Mouse (Mus musculus): ENCODE data around the gene Tesc. TPM values are rescaled to one million over a fixed set of nuclear protein-coding genes. Genes with fewer than 3 reads are reported as not detected.

The Tesc gene
- polyA plus RNA-seq, 1 experiment = 48.4 TPM

- no peaks in the 10 kb centered on the region for H3K36me3 ChIP-seq (ENCODE audit: control insufficient read depth, insufficient read depth, low read length)
- no peaks in the 10 kb centered on the region for H3K27me3 ChIP-seq (ENCODE audit: control insufficient read depth, insufficient read depth, low read length)
- peak; percentile 96 for TF ChIP-seq CTCF (IDR thresholded peaks at IDR 0.05; ENCODE audit: borderline replicate concordance, control insufficient read depth, extremely low read depth, insufficient read depth, low read length, poor library complexity)
- TF ChIP-seq POLR2A (IDR thresholded peaks at IDR 0.05; ENCODE audit: control insufficient read depth, extremely low read depth, insufficient read depth, low read length, poor library complexity) = no peak
- DNase-seq = peak; percentile 83
- H3K27ac ChIP-seq (ENCODE audit: control insufficient read depth, insufficient read depth, low read length) = no peak overlapping the region
- H3K4me1 ChIP-seq (replicated peaks; ENCODE audit: control insufficient read depth, insufficient read depth, low read length) = no peaks in the 10 kb centered on the region
- WGBS = 41% methylated on average over 9 of the region's 9 CpGs
- no peak overlapping the region for H3K4me3 ChIP-seq (ENCODE audit: control insufficient read depth, insufficient read depth, low read length)
Observed at GRCm38 (mm10) chr5:118069315-118069714, 41.8 kb downstream of the Tesc start.

GRCm38 (mm10) chr5:118071766-118072165, 44.2 kb downstream of the Tesc start:
- H3K4me3 ChIP-seq (ENCODE audit: control insufficient read depth, insufficient read depth, low read length) = no peak overlapping the region
- no peaks in the 10 kb centered on the region for H3K36me3 ChIP-seq (ENCODE audit: control insufficient read depth, insufficient read depth, low read length)
- H3K27ac ChIP-seq (ENCODE audit: control insufficient read depth, insufficient read depth, low read length) = no peak overlapping the region
- WGBS = 95% methylated on average over 5 of the region's 5 CpGs
- H3K4me1 ChIP-seq (replicated peaks; ENCODE audit: control insufficient read depth, insufficient read depth, low read length) = peaks cover 9% of the 10 kb centered on the region
- H3K27me3 ChIP-seq (ENCODE audit: control insufficient read depth, insufficient read depth, low read length) = no peaks in the 10 kb centered on the region
- TF ChIP-seq POLR2A (IDR thresholded peaks at IDR 0.05; ENCODE audit: control insufficient read depth, extremely low read depth, insufficient read depth, low read length, poor library complexity) (no peak), CTCF (IDR thresholded peaks at IDR 0.05; ENCODE audit: borderline replicate concordance, control insufficient read depth, extremely low read depth, insufficient read depth, low read length, poor library complexity) (no peak)
- DNase-seq = no peak

- peaks cover 21% of the 10 kb centered on the region for H3K4me1 ChIP-seq (replicated peaks; ENCODE audit: control insufficient read depth, insufficient read depth, low read length)
- no peaks in the 10 kb centered on the region for H3K27me3 ChIP-seq (ENCODE audit: control insufficient read depth, insufficient read depth, low read length)
- 96% methylated on average over 15 of the region's 15 CpGs for WGBS
- no peak overlapping the region for H3K27ac ChIP-seq (ENCODE audit: control insufficient read depth, insufficient read depth, low read length)
- H3K4me3 ChIP-seq (ENCODE audit: control insufficient read depth, insufficient read depth, low read length) = no peak overlapping the region
- DNase-seq = no peak
- H3K36me3 ChIP-seq (ENCODE audit: control insufficient read depth, insufficient read depth, low read length) = no peaks in the 10 kb centered on the region
- no peak for TF ChIP-seq CTCF (IDR thresholded peaks at IDR 0.05; ENCODE audit: borderline replicate concordance, control insufficient read depth, extremely low read depth, insufficient read depth, low read length, poor library complexity)
- no peak for TF ChIP-seq POLR2A (IDR thresholded peaks at IDR 0.05; ENCODE audit: control insufficient read depth, extremely low read depth, insufficient read depth, low read length, poor library complexity)
Observed at GRCm38 (mm10) chr5:118073213-118073773, 45.8 kb downstream of the Tesc start.

GRCm38 (mm10) chr5:118076721-118077592, 49.4 kb downstream of the Tesc start:
- H3K27ac ChIP-seq (ENCODE audit: control insufficient read depth, insufficient read depth, low read length) = no peak overlapping the region
- WGBS = 93% methylated on average over 15 of the region's 15 CpGs
- peaks cover 51% of the 10 kb centered on the region for H3K4me1 ChIP-seq (replicated peaks; ENCODE audit: control insufficient read depth, insufficient read depth, low read length)
- no peaks in the 10 kb centered on the region for H3K36me3 ChIP-seq (ENCODE audit: control insufficient read depth, insufficient read depth, low read length)
- no peak overlapping the region for H3K4me3 ChIP-seq (ENCODE audit: control insufficient read depth, insufficient read depth, low read length)
- H3K27me3 ChIP-seq (ENCODE audit: control insufficient read depth, insufficient read depth, low read length) = no peaks in the 10 kb centered on the region
- no peak for TF ChIP-seq CTCF (IDR thresholded peaks at IDR 0.05; ENCODE audit: borderline replicate concordance, control insufficient read depth, extremely low read depth, insufficient read depth, low read length, poor library complexity)
- no peak for TF ChIP-seq POLR2A (IDR thresholded peaks at IDR 0.05; ENCODE audit: control insufficient read depth, extremely low read depth, insufficient read depth, low read length, poor library complexity)
- DNase-seq = no peak

- TF ChIP-seq CTCF (IDR thresholded peaks at IDR 0.05; ENCODE audit: borderline replicate concordance, control insufficient read depth, extremely low read depth, insufficient read depth, low read length, poor library complexity) (no peak), POLR2A (IDR thresholded peaks at IDR 0.05; ENCODE audit: control insufficient read depth, extremely low read depth, insufficient read depth, low read length, poor library complexity) (no peak)
- peaks cover 66% of the 10 kb centered on the region for H3K4me1 ChIP-seq (replicated peaks; ENCODE audit: control insufficient read depth, insufficient read depth, low read length)
- no peak overlapping the region for H3K4me3 ChIP-seq (ENCODE audit: control insufficient read depth, insufficient read depth, low read length)
- no peaks in the 10 kb centered on the region for H3K27me3 ChIP-seq (ENCODE audit: control insufficient read depth, insufficient read depth, low read length)
- DNase-seq = no peak
- no peak overlapping the region for H3K27ac ChIP-seq (ENCODE audit: control insufficient read depth, insufficient read depth, low read length)
- no peaks in the 10 kb centered on the region for H3K36me3 ChIP-seq (ENCODE audit: control insufficient read depth, insufficient read depth, low read length)
- 94% methylated on average over 6 of the region's 6 CpGs for WGBS
Observed at GRCm38 (mm10) chr5:118078550-118078949, 51.0 kb downstream of the Tesc start.

- Histone ChIP-seq H3K36me3 (ENCODE audit: control insufficient read depth, insufficient read depth, low read length) (no peaks in the 10 kb centered on the region), H3K4me3 (ENCODE audit: control insufficient read depth, insufficient read depth, low read length) (no peak overlapping the region), H3K27me3 (ENCODE audit: control insufficient read depth, insufficient read depth, low read length) (no peaks in the 10 kb centered on the region), H3K27ac (ENCODE audit: control insufficient read depth, insufficient read depth, low read length) (no peak overlapping the region), H3K4me1 (replicated peaks; ENCODE audit: control insufficient read depth, insufficient read depth, low read length) (peaks cover 74% of the 10 kb centered on the region)
- no peak for DNase-seq
- TF ChIP-seq CTCF (IDR thresholded peaks at IDR 0.05; ENCODE audit: borderline replicate concordance, control insufficient read depth, extremely low read depth, insufficient read depth, low read length, poor library complexity) = no peak
- no peak for TF ChIP-seq POLR2A (IDR thresholded peaks at IDR 0.05; ENCODE audit: control insufficient read depth, extremely low read depth, insufficient read depth, low read length, poor library complexity)
- WGBS = 74% methylated on average over 6 of the region's 6 CpGs
Observed at GRCm38 (mm10) chr5:118079354-118079753, 51.8 kb downstream of the Tesc start.
